Mouse (Mus musculus): ENCODE data around the gene Nkain4. TPM values are rescaled to one million over a fixed set of nuclear protein-coding genes. Genes with fewer than 3 reads are reported as not detected.
A peak's percentile ranks its signal among the peaks of the same experiment; 100 is the strongest.

Gene Nkain4
- total RNA-seq, 2 experiments from 2014 or later = 6.8 to 11.8 TPM

- DNase-seq (ENCODE audit: low spot score in 2 of 2) = no peak
Observed at GRCm38 (mm10) chr2:180895321-180895720, 59.2 kb downstream of the Nkain4 start.

GRCm38 (mm10) chr2:180894734-180895133 lies 59.8 kb downstream of the Nkain4 start:
- peak; percentile 40 to 65 for DNase-seq (ENCODE audit: low spot score in 2 of 2)

- DNase-seq (ENCODE audit: low spot score in 2 of 2) = peak; percentile 43 to 48
Observed at GRCm38 (mm10) chr2:180894029-180894623, 60.4 kb downstream of the Nkain4 start.

GRCm38 (mm10) chr2:180893537-180894028 lies 60.9 kb downstream of the Nkain4 start:
- DNase-seq (ENCODE audit: low spot score in 2 of 2) = no peak

- DNase-seq (ENCODE audit: low spot score in 2 of 2) = peak; percentile 35
Observed at GRCm38 (mm10) chr2:180892841-180893521, 61.5 kb downstream of the Nkain4 start.

- no peak for DNase-seq (ENCODE audit: low spot score in 2 of 2)
Observed at GRCm38 (mm10) chr2:180891835-180892323, 62.6 kb downstream of the Nkain4 start.

- DNase-seq (ENCODE audit: low spot score in 2 of 2) = no peak
Observed at GRCm38 (mm10) chr2:180891075-180891834, 63.2 kb downstream of the Nkain4 start.

- no peak for DNase-seq (ENCODE audit: low spot score in 2 of 2)
Observed at GRCm38 (mm10) chr2:180890422-180891074, 64.0 kb downstream of the Nkain4 start.

GRCm38 (mm10) chr2:180889921-180890280 lies 64.6 kb downstream of the Nkain4 start:
- no peak for DNase-seq (ENCODE audit: low spot score in 2 of 2)

GRCm38 (mm10) chr2:180889271-180889920 lies 65.1 kb downstream of the Nkain4 start:
- DNase-seq (ENCODE audit: low spot score in 2 of 2) = no peak

- no peak for DNase-seq (ENCODE audit: low spot score in 2 of 2)
Observed at GRCm38 (mm10) chr2:180885270-180885669, 69.2 kb downstream of the Nkain4 start.

Small RNAs within 50 kb of the gene (microRNA-seq; reads per million reads assigned to microRNA genes)
- gene Mir124a-3 (ENCODE audit: borderline number of aligned reads in 2 of 2) = 0 reads per million in 2 experiments

Other genes starting within 250 kb of the Nkain4 start
- gene Dido1, start 244.7 kb downstream of the Nkain4 start, total RNA-seq (2021) = 10 to 100 TPM; 36.7 to 38.3 TPM
- 10 to 100 TPM; 50.0 to 60.2 TPM for gene Gid8, start 244.6 kb downstream of the Nkain4 start, total RNA-seq (2021)
- gene Slc17a9, start 229.4 kb downstream of the Nkain4 start, total RNA-seq (2021) = 1 to 10 TPM; 1.5 TPM
- gene Bhlhe23, start 177.8 kb downstream of the Nkain4 start, total RNA-seq (2021) = not detected
- 10 to 100 TPM; 48.5 to 51.9 TPM for gene Ythdf1, start 33.8 kb downstream of the Nkain4 start, total RNA-seq (2021)
- not detected for gene Birc7, start 25.7 kb downstream of the Nkain4 start, total RNA-seq (2021)
- gene Arfgap1, start 12.5 kb upstream of the Nkain4 start, total RNA-seq (2021) = 10 to 100 TPM; 48.1 to 53.3 TPM
- 1 to 10 TPM; 2.3 to 2.8 TPM for gene Col20a1, start 31.8 kb upstream of the Nkain4 start, total RNA-seq (2021)
- 10 to 100 TPM in 1 of 2 experiments, 1 to 10 TPM in 1; 4.3 to 26.9 TPM for gene Chrna4, start 88.8 kb upstream of the Nkain4 start, total RNA-seq (2021)
- gene Kcnq2, start 180.6 kb upstream of the Nkain4 start, total RNA-seq (2021) = 1 to 10 TPM; 5.2 to 7.3 TPM
- gene Eef1a2, start 202.3 kb upstream of the Nkain4 start, total RNA-seq (2021) = 10 to 100 TPM; 55.1 to 71.0 TPM
- gene Ppdpf, start 232.5 kb upstream of the Nkain4 start, total RNA-seq (2021) = 10 to 100 TPM; 69.8 to 94.9 TPM
- gene Ptk6, start 248.1 kb upstream of the Nkain4 start, total RNA-seq (2021) = not detected